Mouse (Mus musculus): ENCODE measurements around the gene Ly6g6d. TPM values are rescaled to one million over a fixed set of nuclear protein-coding genes. Genes with fewer than 3 reads are reported as not detected.

Gene Ly6g6d
- polyA plus RNA-seq, 1 experiment from 2014 or later, result 0.76 TPM

DNA sequence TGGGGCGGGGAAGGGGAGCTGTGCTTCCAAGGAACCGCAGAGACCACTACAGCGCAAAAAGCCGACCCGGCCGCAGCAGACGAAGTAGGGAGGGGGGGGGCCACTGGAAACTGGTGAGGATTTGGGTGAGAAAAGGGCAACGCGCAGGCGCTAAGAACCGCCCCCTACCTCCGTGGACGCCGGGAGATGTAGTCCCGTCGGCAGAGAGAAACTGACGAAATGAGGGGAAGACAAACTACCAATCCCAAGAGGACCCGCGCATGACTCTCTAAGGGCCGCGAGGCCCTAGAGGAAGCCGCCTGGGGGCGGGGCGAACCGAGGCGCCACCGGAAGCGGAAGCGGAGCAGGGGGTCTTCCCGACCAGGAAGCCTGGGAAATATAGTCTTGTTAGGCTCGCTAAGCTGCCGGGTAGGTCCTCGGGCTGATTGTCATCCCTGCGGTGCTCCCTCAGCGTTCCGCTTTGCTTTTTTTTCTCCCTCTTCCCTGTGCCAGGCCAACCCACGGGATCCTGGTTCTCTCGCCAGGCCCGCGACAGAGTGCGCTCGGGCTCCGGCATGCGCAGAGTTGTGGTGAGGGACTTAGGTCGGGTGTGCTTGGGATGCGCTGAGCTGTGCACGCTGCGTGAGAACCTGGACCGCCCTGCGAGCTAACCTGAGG is 43.4 kb upstream of the Ly6g6d start, which contains the start of gene Gpank1:
Gene Gpank1 (plus strand): TSS at position 313 of the 657 bp plus-strand sequence.
- peak within 1 kb of the TSS; percentile 89 for H3K4me3 ChIP-seq (ENCODE audit: low read depth, low read length)
- H3K36me3 ChIP-seq (ENCODE audit: control insufficient read depth, insufficient read depth, low read length), result peaks cover 49% of the 10 kb centered on the region
- H3K9me3 ChIP-seq (replicated peaks; ENCODE audit: control insufficient read depth, low read length), result no peaks in the 10 kb centered on the region
- H3K27ac ChIP-seq (ENCODE audit: low read depth, low read length), result peak within 1 kb of the TSS; percentile 90
- H3K4me1 ChIP-seq (ENCODE audit: control insufficient read depth, insufficient read depth, low read length), result peaks cover 11% of the 10 kb centered on the region
- peak within 1 kb of the TSS; percentile 97 for H3K4me2 ChIP-seq (ENCODE audit: low read length)
- ATAC-seq (peak; percentile 97), DNase-seq (ENCODE audit: low spot score) (peak; percentile 100)
- no peaks in the 10 kb centered on the region for H3K27me3 ChIP-seq (replicated peaks; ENCODE audit: control insufficient read depth, insufficient read depth, low read length)
- H3K9ac ChIP-seq (ENCODE audit: low read length), result peak within 1 kb of the TSS; percentile 93
- WGBS, result under 1% methylated on average over 49 of the region's 50 CpGs

- ATAC-seq, result no peak; the same call in 1 of the 2 replicates
- Histone ChIP-seq H3K36me3 (ENCODE audit: control insufficient read depth, insufficient read depth, low read length) (peaks cover 54% of the 10 kb centered on the region), H3K4me3 (ENCODE audit: low read depth, low read length) (peak overlapping the region; percentile 89), H3K9ac (ENCODE audit: low read length) (peak overlapping the region; percentile 93), H3K9me3 (replicated peaks; ENCODE audit: control insufficient read depth, low read length) (no peaks in the 10 kb centered on the region), H3K4me1 (ENCODE audit: control insufficient read depth, insufficient read depth, low read length) (peaks cover 11% of the 10 kb centered on the region), H3K27ac (ENCODE audit: low read depth, low read length) (peak overlapping the region; percentile 66), H3K27me3 (replicated peaks; ENCODE audit: control insufficient read depth, insufficient read depth, low read length) (no peaks in the 10 kb centered on the region), H3K4me2 (ENCODE audit: low read length) (peak overlapping the region; percentile 97)
- DNase-seq (ENCODE audit: low spot score), result no peak
- under 1% methylated on average over 33 of the region's 33 CpGs for WGBS
Measured at GRCm38 (mm10) chr17:35120745-35121142, 42.9 kb upstream of the Ly6g6d start.

GRCm38 (mm10) chr17:35115046-35116019 is 37.5 kb upstream of the Ly6g6d start, which contains the start of gene Ly6g5b:
Ly6g5b (minus strand) TSS chr17:35115428.
- Histone ChIP-seq H3K36me3 (ENCODE audit: control insufficient read depth, insufficient read depth, low read length) (peaks cover 59% of the 10 kb centered on the region), H3K9me3 (replicated peaks; ENCODE audit: control insufficient read depth, low read length) (no peaks in the 10 kb centered on the region), H3K4me1 (ENCODE audit: control insufficient read depth, insufficient read depth, low read length) (peaks cover 5% of the 10 kb centered on the region), H3K4me3 (ENCODE audit: low read depth, low read length) (no peak within 1 kb of the TSS), H3K9ac (ENCODE audit: low read length) (no peak within 1 kb of the TSS), H3K4me2 (ENCODE audit: low read length) (no peak within 1 kb of the TSS), H3K27ac (ENCODE audit: low read depth, low read length) (no peak within 1 kb of the TSS), H3K27me3 (replicated peaks; ENCODE audit: control insufficient read depth, insufficient read depth, low read length) (no peaks in the 10 kb centered on the region)
- ATAC-seq (no peak), DNase-seq (ENCODE audit: low spot score) (no peak)
- 85% methylated on average over 8 of the region's 8 CpGs for WGBS

DNA sequence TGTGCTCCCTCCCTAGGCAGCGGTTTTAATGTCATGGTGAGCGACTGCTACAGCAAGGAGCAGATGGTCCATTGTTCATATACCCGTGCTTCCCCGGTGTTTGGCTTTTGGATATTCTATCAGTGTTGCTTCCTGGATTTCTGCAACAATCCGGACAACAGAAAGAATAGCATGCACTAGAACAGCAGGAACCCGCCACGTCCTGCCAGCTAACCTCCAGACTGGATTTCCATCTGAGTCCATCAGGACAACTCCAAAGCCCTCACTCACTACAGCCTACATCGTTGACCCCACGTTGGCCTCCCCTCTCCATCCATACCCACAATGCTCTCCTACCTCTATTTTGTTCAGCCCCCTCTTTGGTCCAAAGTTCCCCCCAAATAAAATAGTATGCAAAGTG is 33.9 kb upstream of the Ly6g6d start:
- Histone ChIP-seq H3K4me1 (ENCODE audit: control insufficient read depth, insufficient read depth, low read length) (no peaks in the 10 kb centered on the region), H3K4me3 (ENCODE audit: low read depth, low read length) (no peak overlapping the region), H3K27me3 (replicated peaks; ENCODE audit: control insufficient read depth, insufficient read depth, low read length) (no peaks in the 10 kb centered on the region), H3K36me3 (ENCODE audit: control insufficient read depth, insufficient read depth, low read length) (peaks cover 31% of the 10 kb centered on the region), H3K9me3 (replicated peaks; ENCODE audit: control insufficient read depth, low read length) (no peaks in the 10 kb centered on the region), H3K27ac (ENCODE audit: low read depth, low read length) (no peak overlapping the region), H3K9ac (ENCODE audit: low read length) (no peak overlapping the region), H3K4me2 (ENCODE audit: low read length) (no peak overlapping the region)
- 80% methylated on average over 9 of the region's 9 CpGs for WGBS
- DNase-seq (ENCODE audit: low spot score) (no peak), ATAC-seq (no peak)

- H3K27ac ChIP-seq (ENCODE audit: low read depth, low read length), result no peak within 1 kb of the TSS
- no peaks in the 10 kb centered on the region for H3K4me1 ChIP-seq (ENCODE audit: control insufficient read depth, insufficient read depth, low read length)
- no peak for ATAC-seq
- H3K27me3 ChIP-seq (replicated peaks; ENCODE audit: control insufficient read depth, insufficient read depth, low read length), result no peaks in the 10 kb centered on the region
- peaks cover 13% of the 10 kb centered on the region for H3K36me3 ChIP-seq (ENCODE audit: control insufficient read depth, insufficient read depth, low read length)
- 89% methylated on average over 6 of the region's 6 CpGs for WGBS
- no peaks in the 10 kb centered on the region for H3K9me3 ChIP-seq (replicated peaks; ENCODE audit: control insufficient read depth, low read length)
- no peak within 1 kb of the TSS for H3K4me3 ChIP-seq (ENCODE audit: low read depth, low read length)
- DNase-seq (ENCODE audit: low spot score), result no peak
- H3K9ac ChIP-seq (ENCODE audit: low read length), result no peak within 1 kb of the TSS
- no peak within 1 kb of the TSS for H3K4me2 ChIP-seq (ENCODE audit: low read length)
Measured at GRCm38 (mm10) chr17:35108097-35108496, 30.2 kb upstream of the Ly6g6d start, which contains the start of gene Ly6g5c. Ly6g5c (plus strand) TSS chr17:35108279.

DNA sequence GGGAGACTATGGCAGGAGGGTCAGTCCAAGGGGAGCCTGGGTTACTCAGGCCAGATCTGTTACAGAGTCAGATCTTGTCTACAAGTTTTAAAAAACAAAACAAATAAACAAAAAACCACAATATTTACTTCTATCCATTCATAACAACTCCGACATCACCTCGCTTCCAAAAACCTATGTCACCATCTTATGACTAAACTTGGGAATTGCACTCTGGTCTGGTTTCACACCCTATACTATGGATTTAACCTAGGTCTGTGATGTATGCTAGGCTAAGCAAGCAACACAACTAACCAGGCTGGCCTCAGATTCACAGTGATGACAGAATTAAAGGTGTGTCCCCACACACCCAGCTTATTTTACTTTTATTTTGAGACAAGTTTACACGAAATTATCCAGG is 28.7 kb upstream of the Ly6g6d start:
- ATAC-seq, result no peak
- no peak overlapping the region for H3K4me2 ChIP-seq (ENCODE audit: low read length)
- peak overlapping the region; percentile 48; the same call in 1 of the 2 replicates for H3K9ac ChIP-seq (ENCODE audit: low read length)

DNA sequence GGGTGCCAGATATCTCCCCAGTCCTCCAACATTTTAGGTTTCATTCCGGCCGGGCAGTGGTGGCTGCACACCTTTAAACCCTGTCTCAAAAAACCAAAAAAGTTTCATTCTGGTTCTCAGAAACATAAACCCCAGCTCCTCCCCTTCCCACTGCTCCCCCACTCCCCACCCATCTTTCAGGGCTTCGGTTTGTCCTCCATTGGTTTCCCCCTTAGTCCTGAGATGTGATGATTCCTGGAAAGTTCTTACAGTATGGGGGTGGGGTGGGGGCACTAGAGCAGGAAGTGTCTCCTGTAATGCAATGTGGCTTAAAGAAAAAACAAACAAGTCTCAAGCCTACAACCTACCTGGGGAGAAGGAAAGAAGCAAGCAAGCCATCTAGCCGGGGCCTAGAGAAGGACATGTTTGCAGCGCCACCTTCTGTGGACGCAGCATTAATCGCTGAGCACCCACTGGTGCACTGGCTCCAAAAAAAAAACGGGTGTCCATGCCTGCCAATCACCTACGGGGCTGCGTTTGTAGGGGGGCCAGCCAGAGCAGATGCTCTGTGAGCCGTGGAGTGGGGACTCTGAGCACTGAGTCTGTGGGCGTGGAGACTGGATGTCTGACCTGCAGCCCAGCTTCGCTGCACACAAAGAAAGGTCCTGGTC is 28.0 kb upstream of the Ly6g6d start:
- Histone ChIP-seq H3K9me3 (replicated peaks; ENCODE audit: control insufficient read depth, low read length) (no peaks in the 10 kb centered on the region), H3K27ac (ENCODE audit: low read depth, low read length) (no peak overlapping the region), H3K4me1 (ENCODE audit: control insufficient read depth, insufficient read depth, low read length) (no peaks in the 10 kb centered on the region), H3K4me3 (ENCODE audit: low read depth, low read length) (no peak overlapping the region), H3K4me2 (ENCODE audit: low read length) (peak overlapping the region; percentile 28; the same call in 1 of the 2 replicates), H3K9ac (ENCODE audit: low read length) (peak overlapping the region; percentile 48; the same call in 1 of the 2 replicates), H3K27me3 (replicated peaks; ENCODE audit: control insufficient read depth, insufficient read depth, low read length) (no peaks in the 10 kb centered on the region), H3K36me3 (ENCODE audit: control insufficient read depth, insufficient read depth, low read length) (peaks cover 35% of the 10 kb centered on the region)
- peak; percentile 61 for DNase-seq (ENCODE audit: low spot score)
- WGBS, result 23% methylated on average over 13 of the region's 13 CpGs
- ATAC-seq, result 0 out of 2 replicates have a peak, but pooled peaks have one; percentile 12

More for the DNA sequence above, 28.7 kb upstream of the Ly6g6d start:
- 66% methylated on average over 3 of the region's 3 CpGs for WGBS
- DNase-seq (ENCODE audit: low spot score), result peak; percentile 43
- no peak overlapping the region for H3K27ac ChIP-seq (ENCODE audit: low read depth, low read length)
- H3K9me3 ChIP-seq (replicated peaks; ENCODE audit: control insufficient read depth, low read length), result no peaks in the 10 kb centered on the region
- H3K4me3 ChIP-seq (ENCODE audit: low read depth, low read length), result no peak overlapping the region
- no peaks in the 10 kb centered on the region for H3K4me1 ChIP-seq (ENCODE audit: control insufficient read depth, insufficient read depth, low read length)
- H3K27me3 ChIP-seq (replicated peaks; ENCODE audit: control insufficient read depth, insufficient read depth, low read length), result no peaks in the 10 kb centered on the region
- peaks cover 28% of the 10 kb centered on the region for H3K36me3 ChIP-seq (ENCODE audit: control insufficient read depth, insufficient read depth, low read length)

GRCm38 (mm10) chr17:35104754-35105153 is 26.9 kb upstream of the Ly6g6d start:
- no peak overlapping the region for H3K27ac ChIP-seq (ENCODE audit: low read depth, low read length)
- no peaks in the 10 kb centered on the region for H3K9me3 ChIP-seq (replicated peaks; ENCODE audit: control insufficient read depth, low read length)
- H3K4me3 ChIP-seq (ENCODE audit: low read depth, low read length), result no peak overlapping the region
- peaks cover 46% of the 10 kb centered on the region for H3K36me3 ChIP-seq (ENCODE audit: control insufficient read depth, insufficient read depth, low read length)
- DNase-seq (ENCODE audit: low spot score), result no peak
- no peak for ATAC-seq
- no peaks in the 10 kb centered on the region for H3K27me3 ChIP-seq (replicated peaks; ENCODE audit: control insufficient read depth, insufficient read depth, low read length)
- H3K9ac ChIP-seq (ENCODE audit: low read length), result no peak overlapping the region
- 78% methylated on average over 6 of the region's 6 CpGs for WGBS
- no peaks in the 10 kb centered on the region for H3K4me1 ChIP-seq (ENCODE audit: control insufficient read depth, insufficient read depth, low read length)
- no peak overlapping the region for H3K4me2 ChIP-seq (ENCODE audit: low read length)

All from forebrain, embryonic 14.5 days (tissue).